Mouse (Mus musculus) bone marrow macrophage, adult 2 months (primary cell): ENCODE results near the gene Actr8.

ENCODE experiments used
- CTCF ChIP-seq: IDR thresholded peaks from 2 replicates; pipeline ENCODE4 v1.5.1; 2012; ENCODE audit warnings: low read depth, mild to moderate bottlenecking, low read length, moderate library complexity
- POLR2A ChIP-seq: IDR thresholded peaks from 2 replicates; pipeline ENCODE4 v1.6.1; 2012; ENCODE audit warnings: mild to moderate bottlenecking, low read depth, low read length, borderline replicate concordance

DNA sequence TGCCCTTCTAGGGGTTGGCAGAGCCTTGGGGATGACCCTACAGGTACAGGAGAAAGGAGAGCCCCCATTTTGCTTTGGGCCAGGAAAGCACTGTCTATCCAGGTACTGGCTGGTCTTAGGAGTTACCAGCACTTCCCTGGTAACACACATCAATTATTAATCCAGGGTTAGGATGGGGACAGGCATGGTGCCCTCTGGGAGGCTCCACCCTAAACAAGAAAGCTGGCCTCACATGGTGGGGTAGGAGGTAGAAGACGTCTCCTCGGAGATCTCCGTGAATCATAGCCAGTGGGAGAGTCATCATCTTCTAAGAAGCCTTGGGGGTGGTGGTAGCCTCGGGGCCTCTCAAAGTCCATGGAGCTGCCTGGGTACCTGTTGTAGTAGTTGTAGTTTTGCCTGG, 68.8 kb downstream of the Actr8 start:
- TF ChIP-seq CTCF, result no peak
- no peak for TF ChIP-seq POLR2A
